Mouse (Mus musculus) brain, embryonic 18.5 days (tissue): Measurements from ENCODE around the gene Golt1a.

ENCODE experiments used
- DNase-seq: peaks from one replicate; pipeline ENCODE4 v3.0.0-alpha.2; 2012; ENCODE audit warnings: low read depth, low spot score

Golt1a gene

DNA sequence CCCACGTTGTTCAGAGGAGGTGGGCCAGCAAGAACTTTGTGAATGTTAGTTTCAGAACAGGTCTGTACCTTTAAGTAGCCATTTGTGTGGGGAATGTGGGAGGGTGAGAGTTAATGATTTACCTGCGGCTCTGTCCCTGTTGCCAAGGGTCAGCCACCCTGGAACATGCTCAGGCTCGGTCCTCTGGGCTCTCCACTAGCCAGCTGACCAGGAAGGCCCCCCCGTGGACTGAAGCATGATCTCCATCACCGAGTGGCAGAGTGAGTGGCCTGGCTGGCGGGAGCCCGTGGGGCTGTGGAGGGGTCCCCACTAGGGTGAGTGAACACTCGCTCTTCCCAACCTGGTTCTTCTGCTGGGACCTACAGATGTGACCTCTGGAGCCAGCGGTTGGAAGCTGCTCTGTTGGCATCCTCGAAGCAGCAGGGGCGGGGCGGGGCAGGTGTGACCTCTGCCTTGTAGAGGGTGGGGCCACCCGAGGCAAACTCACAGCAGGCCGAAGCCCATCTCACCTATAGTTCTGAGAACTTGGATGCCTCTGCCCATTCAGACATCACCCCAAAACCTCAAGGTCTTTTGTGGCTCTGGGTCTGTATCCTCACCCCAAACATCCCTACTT lies at the start of gene Golt1a:
Golt1a (plus strand) TSS at position 149 of the 616 bp plus-strand sequence.
- no peak for DNase-seq

DNA sequence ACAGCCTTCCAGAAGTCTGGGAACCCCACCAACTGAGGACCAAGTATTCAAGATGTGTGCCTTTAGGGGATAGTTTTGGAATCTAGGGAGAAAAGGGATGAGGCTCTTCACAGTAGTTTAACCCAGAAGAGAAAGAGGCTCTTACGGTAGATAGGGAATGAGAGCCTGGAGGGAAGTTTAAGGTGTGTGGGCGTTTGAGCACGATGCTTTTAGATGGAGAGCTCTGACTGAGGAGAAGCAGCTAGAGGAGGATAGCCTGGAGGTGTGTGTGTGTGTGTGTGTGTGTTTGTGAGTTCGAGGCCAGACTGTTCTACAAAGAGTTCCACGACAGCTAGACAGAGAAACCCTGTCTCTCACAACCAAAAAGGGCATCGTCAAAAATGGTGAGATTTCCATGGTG lies 47.0 kb upstream of the Golt1a start:
- no peak for DNase-seq

DNA sequence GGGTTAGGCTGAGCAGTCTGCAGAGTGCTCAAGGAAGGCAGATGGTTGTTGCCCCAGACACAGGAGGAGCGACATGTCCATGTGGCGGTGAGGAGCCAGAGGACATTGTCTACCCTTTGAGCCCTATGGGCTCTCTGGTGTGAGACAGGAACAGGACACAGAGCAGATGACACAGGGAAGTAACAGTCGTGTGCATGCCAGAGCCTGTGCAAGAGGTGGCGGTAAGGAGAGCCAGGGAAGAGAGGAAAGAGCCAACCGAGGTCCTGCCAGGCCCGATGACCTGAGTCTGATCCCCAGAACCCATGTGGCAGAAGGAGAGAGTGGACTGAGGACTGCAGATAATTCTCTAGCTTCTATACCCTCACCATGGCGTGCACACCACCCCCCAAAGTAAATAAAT lies 46.5 kb upstream of the Golt1a start:
- DNase-seq = no peak

DNA sequence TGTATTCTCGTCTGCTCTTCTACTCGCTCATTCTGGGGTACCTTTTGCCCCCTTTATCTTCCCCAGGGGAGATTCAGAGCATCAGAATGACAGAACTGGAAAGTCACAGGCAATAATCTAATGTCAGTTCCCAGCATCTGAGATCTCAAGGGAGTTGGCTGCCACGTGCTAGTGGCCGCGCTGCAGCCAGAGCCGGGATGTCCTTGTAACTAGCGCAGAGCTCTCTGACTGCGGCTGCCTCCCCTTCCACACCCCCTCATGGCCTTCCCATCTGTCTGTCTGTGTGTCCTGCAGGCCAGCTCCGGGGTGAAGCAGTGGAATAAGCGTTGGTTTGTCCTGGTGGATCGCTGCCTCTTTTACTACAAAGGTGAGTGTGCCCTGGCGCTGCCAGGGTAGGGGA lies 45.2 kb upstream of the Golt1a start:
- DNase-seq = no peak

DNA sequence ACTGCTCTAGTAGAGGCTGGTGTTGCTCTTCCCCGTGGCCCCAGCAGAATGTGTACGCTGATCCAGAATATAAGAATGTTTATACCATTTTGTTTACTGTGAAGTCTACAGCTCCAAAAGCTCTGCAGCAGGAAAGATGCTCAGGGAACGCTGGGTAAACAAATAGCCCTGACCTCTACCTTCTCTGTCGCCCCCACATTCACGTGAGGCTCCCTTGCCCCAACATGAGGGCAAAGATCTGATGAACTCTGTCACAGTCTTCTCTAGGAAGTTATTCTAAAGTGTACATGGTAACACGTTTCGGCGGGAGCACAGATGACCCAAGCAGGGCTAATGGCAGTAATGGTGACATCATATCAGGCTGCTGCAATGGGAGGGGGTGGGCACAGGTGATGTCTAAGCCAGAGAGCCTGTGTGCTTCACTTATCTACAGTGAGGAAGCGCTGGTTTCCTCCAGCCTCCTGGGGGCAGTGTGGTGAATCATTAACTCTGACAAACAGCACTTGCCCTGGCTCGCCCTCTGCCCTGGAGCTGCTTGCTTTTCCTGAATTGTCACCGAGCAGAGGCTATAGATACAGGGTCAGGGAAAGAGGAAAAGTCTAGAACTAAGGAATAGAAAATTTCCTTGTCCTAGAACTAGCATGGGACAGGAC lies 44.4 kb upstream of the Golt1a start:
- no peak for DNase-seq

GRCm38 (mm10) chr1:133267094-133267493 lies 42.5 kb upstream of the Golt1a start:
- DNase-seq = no peak

- DNase-seq = no peak
Observed at GRCm38 (mm10) chr1:133267813-133268492, 41.6 kb upstream of the Golt1a start.

DNA sequence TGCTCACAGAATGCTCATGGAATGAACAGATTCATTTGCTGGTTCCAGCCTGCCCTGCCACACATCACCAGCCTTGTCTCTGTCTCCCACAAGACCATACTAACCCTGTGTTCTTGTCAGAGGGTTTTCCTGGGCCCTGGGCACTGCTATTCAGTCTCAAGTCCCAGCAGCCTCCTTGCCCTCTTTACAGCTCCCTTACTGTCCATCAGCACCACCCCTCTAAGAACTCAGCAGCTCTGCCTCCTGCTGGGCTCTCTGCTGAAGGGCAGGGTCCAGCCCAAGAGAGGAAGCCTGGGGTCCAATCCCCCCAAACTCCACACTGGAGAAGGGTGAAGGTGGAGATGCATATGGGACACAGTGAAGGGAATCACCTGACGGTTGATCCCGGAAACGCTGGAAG lies 41.1 kb upstream of the Golt1a start:
- DNase-seq = no peak

GRCm38 (mm10) chr1:133270336-133270735 lies 39.3 kb upstream of the Golt1a start:
- DNase-seq = no peak

DNA sequence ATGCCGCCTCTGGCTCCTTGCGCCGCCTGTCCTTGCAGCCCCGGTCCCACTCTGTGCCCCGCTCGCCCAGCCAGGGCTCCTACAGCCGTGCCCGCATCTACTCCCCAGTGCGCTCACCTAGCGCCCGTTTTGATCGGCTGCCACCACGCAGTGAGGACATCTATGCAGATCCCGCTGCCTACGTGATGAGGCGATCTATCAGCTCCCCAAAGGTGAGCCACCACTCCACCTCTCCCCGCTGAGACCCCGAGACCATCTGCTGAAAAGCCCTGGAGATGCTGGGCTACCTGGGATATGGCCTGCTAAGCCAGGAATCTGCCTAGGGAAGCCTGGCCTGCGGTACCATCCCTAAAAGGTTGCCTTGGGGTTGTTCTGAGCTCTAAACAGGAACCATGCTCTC lies 35.4 kb upstream of the Golt1a start:
- no peak for DNase-seq

DNA sequence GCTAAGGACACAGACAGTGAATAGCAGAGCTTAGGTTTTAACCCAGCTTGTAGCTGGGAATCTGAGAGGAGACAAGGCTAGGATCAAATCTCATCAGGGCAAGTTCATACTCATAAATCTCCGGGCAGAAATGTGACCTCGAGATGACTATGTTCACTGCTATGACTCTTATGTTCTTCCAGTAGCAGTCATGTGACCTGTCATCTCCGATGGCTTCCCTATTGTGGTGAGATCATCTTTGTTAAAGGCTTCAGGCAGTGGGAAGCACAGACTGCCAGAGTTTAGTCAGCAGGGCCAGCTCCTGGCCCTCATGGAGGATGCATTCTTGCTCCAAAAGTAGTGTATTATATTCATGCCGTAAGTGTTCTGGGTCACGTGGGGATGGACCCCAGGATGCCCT lies 32.6 kb upstream of the Golt1a start:
- no peak for DNase-seq

DNA sequence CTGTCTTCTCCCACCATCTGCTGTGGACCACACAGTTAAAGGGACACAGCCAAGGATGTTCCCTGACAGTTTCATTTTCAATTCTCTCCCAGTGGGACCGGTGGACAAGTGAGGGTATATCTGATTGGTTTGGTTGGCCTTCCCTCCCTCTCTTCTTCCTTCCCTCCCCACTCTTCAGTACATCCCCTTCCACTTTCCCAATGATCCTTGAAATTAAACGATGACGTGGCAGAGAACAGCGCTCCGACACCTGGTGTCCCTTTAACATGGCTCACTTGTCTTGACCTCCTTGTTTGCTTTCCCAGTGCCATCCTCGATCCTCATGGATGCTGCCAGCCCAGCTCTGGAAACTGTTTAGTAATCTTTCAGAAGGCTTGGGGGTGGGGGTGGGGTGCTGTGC lies 31.1 kb upstream of the Golt1a start:
- no peak for DNase-seq

DNA sequence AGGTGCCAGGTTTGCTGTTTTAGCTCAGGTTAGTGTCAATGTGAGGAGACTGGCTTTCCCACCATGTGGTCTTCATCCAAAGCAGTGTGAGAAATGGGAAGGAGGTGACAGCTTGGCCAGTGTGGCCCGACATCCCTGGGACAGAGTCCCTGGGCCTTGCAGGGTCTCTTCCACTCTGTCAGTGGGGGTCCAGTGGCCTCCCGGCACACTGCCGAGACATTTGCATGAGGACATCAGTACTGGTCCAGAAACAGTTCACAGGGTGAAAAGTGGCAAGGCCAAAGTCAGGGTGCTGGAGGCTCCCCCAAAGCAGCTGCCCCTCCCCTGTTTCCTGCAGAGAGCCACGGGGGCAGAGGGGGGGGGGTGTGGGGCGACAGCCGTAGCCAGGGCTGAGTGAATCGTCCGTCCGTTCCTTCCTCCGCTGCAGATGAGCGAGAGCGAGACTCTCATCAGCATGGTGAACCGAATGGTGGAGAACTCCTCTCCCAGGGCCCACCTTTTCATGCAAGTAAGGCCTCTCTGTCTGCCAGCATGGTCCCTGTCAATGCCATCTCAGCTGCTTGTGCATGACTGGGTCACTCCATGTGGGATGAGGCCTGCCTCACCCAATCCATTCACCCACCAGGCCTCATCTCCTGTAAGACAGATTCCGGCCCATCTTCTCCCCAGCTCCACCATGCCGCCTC lies 30.5 kb upstream of the Golt1a start:
- no peak for DNase-seq

- DNase-seq = no peak
Observed at GRCm38 (mm10) chr1:133279632-133280093, 29.9 kb upstream of the Golt1a start.

GRCm38 (mm10) chr1:133280537-133280936 lies 29.1 kb upstream of the Golt1a start:
- DNase-seq = no peak

GRCm38 (mm10) chr1:133285907-133286306 lies 23.7 kb upstream of the Golt1a start:
- DNase-seq = no peak

DNA sequence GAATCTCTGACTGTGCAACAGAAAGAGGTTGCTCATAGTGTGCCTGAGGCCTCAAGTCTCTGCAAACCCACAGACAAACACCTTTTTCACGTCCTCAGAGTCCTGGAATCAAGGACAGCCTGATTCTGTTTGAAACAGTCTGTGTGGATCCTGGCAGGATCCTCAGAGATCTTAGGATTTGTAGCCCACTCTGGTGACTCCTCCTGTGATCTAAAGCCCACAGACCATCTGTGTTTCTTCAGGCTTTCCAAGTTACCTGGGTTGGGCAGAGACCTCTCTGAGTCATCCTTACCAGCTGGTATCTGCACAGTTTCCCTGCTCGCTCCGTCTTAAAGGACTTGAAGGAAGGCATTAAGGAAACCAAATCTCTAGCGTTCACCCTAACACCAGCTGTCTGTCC lies 22.5 kb upstream of the Golt1a start:
- no peak for DNase-seq

DNA sequence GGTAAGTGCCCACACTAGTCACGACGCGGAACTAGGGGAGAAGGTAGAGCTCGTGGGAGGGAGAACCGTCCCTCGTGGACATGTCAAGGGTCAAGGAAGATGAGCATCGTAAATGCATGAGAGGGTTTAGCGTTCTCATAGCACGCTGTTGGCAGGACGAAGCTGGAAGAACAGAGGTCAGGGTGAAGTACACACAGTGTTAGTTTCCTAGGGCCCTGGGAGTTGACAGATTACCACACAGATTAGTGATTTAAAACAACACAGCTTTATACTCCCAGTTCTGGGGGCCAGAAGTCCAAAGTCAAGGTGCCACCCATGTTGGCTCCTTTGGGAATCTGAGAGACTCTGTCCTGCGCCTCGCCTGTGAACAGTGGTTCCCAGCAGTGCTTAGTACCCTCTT lies 21.7 kb upstream of the Golt1a start:
- DNase-seq = no peak

DNA sequence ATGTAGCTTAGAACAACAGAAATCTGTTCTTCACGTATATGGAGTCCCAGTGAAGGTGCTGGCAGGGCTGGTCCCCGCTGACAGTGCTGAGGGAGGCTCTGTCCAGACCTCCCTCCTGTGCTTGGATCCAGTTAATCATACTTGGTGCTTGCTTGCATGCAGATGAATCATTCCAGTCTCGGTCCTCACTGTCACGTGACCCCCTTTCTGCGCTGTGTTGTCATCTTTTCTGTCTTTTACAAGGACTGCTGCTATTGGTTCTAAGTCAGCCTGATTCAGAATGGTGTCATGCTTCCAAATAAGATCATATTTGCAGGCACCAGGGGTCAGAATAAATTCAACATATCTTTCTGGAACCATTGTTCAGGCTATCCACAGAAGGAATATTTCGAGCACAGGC lies 17.7 kb upstream of the Golt1a start:
- DNase-seq = no peak

GRCm38 (mm10) chr1:133292608-133293007 lies 17.0 kb upstream of the Golt1a start:
- no peak for DNase-seq

- no peak for DNase-seq
Observed at GRCm38 (mm10) chr1:133296376-133296775, 13.2 kb upstream of the Golt1a start.

DNA sequence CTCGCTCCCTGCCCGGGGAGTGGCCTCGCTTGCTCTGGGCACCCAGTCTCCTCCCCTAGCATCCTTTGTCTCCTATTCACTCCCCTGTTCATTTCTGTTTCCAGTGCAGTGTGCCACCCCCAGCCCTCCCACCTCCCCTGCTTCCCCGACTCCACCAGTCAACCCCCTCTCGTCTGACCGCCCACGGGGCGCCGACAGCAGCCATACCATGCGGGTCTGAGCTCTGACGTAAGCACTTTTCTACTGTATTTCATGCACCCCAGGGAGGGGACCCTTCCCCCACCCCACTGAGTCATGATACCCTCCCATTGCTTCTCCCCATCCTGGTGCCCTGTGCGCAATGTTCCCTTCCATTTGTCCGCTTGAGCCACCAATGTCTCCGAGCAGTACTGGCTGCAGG lies 10.8 kb upstream of the Golt1a start:
- DNase-seq = no peak
